Mouse (Mus musculus): Measurements from ENCODE around the gene 4930451I11Rik.

Gene 4930451I11Rik

GRCm38 (mm10) chr7:126781661-126782370, 49.6 kb downstream of the 4930451I11Rik start:
- no peak for DNase-seq (ENCODE audit: low spot score in 2 of 2)

GRCm38 (mm10) chr7:126780971-126781635, 50.3 kb downstream of the 4930451I11Rik start, which contains the start of gene Tbx6:
Gene Tbx6 (plus strand): TSS chr7:126781483.
- peak in 1 of 2 experiments; percentile 67 for DNase-seq (ENCODE audit: low spot score in 2 of 2)

All from spleen, postnatal 4 days (tissue).